Mouse (Mus musculus): Measurements from ENCODE around the gene Klhl18.

The Klhl18 gene

DNA sequence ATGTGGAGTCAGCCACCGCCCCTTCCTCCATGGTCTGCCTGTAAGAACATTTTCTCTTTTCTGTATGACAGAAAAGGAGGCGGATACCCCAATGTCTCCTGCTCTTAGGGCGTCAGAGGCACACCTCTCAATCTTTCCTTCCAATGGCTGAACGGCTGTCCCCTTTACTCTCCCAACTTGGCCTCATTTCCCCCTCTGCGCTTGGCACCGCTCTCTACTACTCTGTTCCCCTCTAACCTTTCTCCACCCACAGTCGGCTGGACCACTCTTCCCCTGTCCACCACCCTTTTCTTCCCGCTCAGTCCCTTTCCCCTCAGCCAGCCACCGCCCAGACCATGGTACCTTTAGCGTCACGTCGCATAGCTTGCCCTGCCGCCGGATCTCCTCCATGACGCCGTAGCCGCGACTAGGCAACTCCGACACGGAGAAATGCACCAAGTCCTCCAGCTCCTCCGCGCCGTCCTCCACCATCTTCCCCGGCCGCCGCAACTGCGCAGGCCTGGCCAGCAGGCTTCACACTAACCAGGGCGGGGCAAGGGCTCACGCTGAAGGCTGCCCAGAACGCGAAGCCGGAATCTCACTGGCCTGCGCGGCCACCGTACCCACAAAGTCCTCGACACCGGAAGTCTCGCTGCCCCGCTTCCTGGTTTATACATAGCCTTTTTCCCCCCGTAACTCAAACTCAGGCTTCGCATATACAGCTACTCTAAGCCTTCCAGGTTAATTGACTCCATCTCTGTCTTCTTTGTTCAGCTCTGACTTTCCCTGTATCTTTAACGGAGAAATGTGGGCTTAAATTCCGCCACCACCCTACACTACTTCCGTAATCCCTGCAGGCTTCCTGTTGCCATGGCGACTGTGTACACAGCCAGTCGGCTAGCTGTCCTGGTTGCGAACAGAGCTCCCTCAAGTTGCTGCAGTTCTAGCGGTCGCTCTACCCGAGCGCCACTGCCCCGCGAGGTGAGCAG lies at the start of gene Klhl18, which contains the start of gene Kif9:
Klhl18 (minus strand) TSS at position 571 of the 968 bp plus-strand sequence.
Kif9 (plus strand) TSS at position 835 of the 968 bp plus-strand sequence.
- peak; percentile 97 for DNase-seq (ENCODE audit: low spot score)

GRCm38 (mm10) chr9:110525737-110526136 lies 49.2 kb upstream of the Klhl18 start:
- DNase-seq (ENCODE audit: low spot score), result no peak

GRCm38 (mm10) chr9:110490913-110491312 lies 14.4 kb upstream of the Klhl18 start:
- no peak for DNase-seq (ENCODE audit: low spot score)

GRCm38 (mm10) chr9:110488841-110489240 lies 12.3 kb upstream of the Klhl18 start:
- no peak for DNase-seq (ENCODE audit: low spot score)

GRCm38 (mm10) chr9:110478639-110479038 lies 2.1 kb upstream of the Klhl18 start:
- no peak for DNase-seq (ENCODE audit: low spot score)

- DNase-seq (ENCODE audit: low spot score), result no peak
Observed at GRCm38 (mm10) chr9:110477951-110478350, 1.5 kb upstream of the Klhl18 start.

DNA sequence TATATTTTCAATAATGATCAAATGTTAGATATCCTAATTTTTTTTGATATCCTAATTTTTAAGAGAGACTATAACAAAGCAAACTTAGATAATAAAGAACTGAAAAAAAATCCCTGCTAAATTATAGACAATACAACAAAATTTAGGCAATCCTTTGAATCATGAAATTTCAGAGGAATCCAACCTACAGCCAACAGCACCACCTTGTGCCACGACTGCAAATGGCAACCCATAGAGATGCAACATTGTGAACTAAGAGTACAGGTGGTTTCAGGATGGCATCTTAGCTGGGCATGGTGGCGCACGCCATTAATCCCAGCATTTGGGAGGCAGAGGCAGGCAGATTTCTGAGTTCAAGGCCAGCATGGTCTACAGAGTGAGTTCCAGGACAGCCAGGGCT lies 10.3 kb downstream of the Klhl18 start:
- DNase-seq (ENCODE audit: low spot score), result peak; percentile 7

- DNase-seq (ENCODE audit: low spot score), result no peak
Observed at GRCm38 (mm10) chr9:110465336-110465735, 11.2 kb downstream of the Klhl18 start.

- no peak for DNase-seq (ENCODE audit: low spot score)
Observed at GRCm38 (mm10) chr9:110463983-110464591, 12.4 kb downstream of the Klhl18 start.

DNA sequence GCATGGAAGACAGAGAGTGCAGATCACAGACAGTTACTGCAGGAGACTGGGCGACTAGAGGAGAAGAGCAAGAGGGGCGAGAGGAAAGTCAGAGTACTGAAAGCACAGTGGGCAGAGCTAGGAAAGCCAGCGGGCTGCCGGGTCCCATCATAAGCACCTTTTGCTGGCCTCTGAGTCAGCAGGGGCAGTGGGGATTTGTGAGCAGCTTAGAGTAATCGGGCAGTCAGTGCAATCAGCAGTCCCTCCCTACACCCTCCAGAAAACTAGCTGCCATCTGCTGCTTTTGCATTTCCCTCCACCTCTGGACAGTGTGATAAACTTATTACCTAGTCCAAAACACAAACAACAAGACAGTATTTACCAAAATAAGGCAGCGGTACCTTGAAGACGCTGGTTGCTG lies 14.2 kb downstream of the Klhl18 start:
- peak; percentile 12 for DNase-seq (ENCODE audit: low spot score)

GRCm38 (mm10) chr9:110460884-110461815 lies 15.3 kb downstream of the Klhl18 start:
- DNase-seq (ENCODE audit: low spot score), result no peak

- DNase-seq (ENCODE audit: low spot score), result no peak
Observed at GRCm38 (mm10) chr9:110459145-110459727, 17.3 kb downstream of the Klhl18 start.

DNA sequence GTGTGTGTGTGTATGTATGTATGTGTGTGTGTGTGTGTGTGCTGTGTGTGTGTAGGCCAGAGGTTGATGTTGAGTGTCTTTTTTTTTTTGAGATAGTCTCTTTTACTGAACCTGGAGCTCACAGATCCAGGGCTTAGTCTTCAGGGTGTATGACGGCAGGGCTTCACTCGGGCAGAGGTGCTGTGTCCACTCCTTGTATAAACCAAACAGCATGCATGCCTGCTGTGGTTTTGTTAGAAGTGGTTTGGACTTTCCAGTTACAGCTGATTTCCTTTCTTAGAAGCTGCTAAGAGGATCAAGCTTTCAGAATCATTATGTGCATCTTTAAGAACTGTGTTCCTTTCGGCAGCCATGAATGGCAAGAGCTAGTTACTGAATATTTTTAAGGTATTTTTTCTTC lies 18.6 kb downstream of the Klhl18 start:
- no peak for DNase-seq (ENCODE audit: low spot score)

DNA sequence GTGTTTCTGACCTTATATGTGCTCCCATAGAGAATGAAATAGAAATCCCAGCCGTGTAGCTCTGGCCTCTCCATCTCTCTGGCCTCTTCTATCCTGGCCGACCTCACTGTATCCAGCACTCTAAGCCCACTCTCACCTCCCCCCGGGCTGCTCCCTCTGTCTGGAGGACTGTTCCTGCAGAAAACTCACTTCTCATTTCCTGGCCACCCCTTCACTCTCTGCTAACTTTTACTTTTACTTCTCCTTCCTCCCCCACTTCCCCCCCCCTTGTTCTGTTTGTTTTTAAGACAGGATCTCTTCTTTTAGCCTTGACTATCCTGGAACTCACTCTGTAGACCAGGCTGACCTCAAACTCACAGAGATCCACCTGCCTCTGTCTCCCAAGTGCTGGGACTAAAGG lies 24.0 kb downstream of the Klhl18 start:
- DNase-seq (ENCODE audit: low spot score), result no peak

DNA sequence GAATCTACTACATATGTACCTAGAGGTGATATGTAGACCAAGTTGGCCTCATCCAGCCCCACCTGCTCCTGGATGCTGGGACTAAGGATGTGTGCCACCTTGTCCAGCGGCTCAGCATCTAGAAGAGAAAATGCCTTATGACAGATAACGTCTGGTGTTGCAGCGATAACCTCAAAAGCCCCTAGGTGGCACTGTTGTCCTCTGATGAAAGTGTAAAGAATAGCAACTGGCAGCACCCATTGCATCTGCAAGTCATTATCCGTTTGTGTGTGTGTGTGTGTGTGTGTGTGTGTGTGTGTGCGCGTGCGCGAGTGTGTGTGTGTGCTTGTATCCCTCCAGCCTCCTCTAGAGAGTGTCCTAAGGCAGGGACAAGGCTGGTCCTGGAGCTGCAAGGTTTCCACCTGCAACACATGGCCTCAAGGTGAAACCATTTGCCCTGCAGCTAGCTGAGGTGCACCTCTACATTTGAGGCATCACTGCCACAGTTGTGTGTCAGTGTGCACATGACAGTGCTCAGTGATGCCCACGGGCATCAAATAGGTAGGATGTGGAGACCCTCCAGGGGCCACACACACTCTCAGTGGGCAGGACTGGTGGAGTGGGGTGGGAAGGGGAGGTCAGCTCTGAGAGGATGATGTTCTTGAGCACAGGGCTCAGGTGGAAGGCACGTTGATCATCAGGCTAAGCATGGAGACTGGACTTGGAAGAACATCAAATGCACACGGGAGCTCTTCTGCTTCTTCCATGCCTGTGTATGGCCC lies 27.5 kb downstream of the Klhl18 start:
- DNase-seq (ENCODE audit: low spot score), result peak; percentile 96

- no peak for DNase-seq (ENCODE audit: low spot score)
Observed at GRCm38 (mm10) chr9:110448356-110448755, 28.1 kb downstream of the Klhl18 start.

DNA sequence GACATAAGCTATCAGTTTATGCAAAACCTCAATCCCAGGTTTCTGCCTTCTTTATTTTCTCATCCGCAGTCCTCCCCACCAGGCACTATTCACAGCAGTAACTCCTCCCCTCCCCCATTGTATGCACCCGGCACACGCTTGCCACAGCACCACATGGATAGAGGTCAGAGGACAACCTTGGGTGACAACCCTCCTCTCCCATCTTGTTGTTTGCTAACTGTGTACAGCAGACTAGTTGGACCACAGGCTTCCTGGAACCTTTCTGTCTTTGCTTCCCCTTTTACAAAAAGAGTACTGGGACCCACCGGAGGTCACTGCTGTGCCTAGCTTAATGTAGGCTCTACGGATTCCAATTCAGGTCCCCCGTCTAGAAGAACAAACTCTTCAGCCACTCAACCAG lies 35.9 kb downstream of the Klhl18 start:
- no peak for DNase-seq (ENCODE audit: low spot score)

GRCm38 (mm10) chr9:110440049-110440448 lies 36.4 kb downstream of the Klhl18 start:
- no peak for DNase-seq (ENCODE audit: low spot score)

DNA sequence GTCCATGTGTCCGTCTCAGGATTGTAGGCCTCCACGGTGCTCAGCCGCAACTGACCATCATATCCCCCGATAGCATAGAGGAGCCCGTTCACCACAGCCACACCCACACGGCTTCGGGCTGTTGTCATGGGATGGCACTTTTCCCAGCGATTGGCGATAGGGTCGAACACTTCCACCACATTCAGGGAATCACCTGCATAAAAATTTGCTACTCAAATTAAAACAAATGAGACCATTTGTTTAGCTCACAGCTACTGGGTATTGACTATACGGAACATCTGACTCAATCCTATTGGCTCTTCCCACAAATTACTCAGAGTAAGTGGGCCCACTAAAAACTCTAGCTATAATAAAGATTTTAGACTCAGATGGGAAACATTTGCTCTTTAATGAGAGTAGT lies 40.5 kb downstream of the Klhl18 start:
- no peak for DNase-seq (ENCODE audit: low spot score)

GRCm38 (mm10) chr9:110433045-110433444 lies 43.4 kb downstream of the Klhl18 start:
- no peak for DNase-seq (ENCODE audit: low spot score)

- DNase-seq (ENCODE audit: low spot score), result no peak
Observed at GRCm38 (mm10) chr9:110431241-110431640, 45.3 kb downstream of the Klhl18 start.
